Mouse (Mus musculus) lung, postnatal 14 days (tissue): ENCODE results near the gene Chst5.
A peak's percentile ranks its signal among the peaks of the same experiment; 100 is the strongest.
"Not testable (repeated sequence)": the region's sequence is repeated elsewhere in the genome, so short reads cannot be mapped to it uniquely, and the experiment has no call there.

Source experiments
- DNase-seq: peaks from one replicate; pipeline ENCODE4 v3.0.0; 2021

The Chst5 gene

GRCm38 (mm10) chr8:111909621-111910450 lies at the start of gene Chst5:
Gene Chst5, minus strand, starts transcription at chr8:111910447.
- no peak for DNase-seq

- no peak for DNase-seq
Observed at GRCm38 (mm10) chr8:111957231-111957630, 47.0 kb upstream of the Chst5 start.

- no peak for DNase-seq
Observed at GRCm38 (mm10) chr8:111955879-111956278, 45.6 kb upstream of the Chst5 start.

GRCm38 (mm10) chr8:111954844-111955594 lies 44.8 kb upstream of the Chst5 start:
- no peak for DNase-seq

- no peak for DNase-seq
Observed at GRCm38 (mm10) chr8:111951936-111952335, 41.7 kb upstream of the Chst5 start.

- DNase-seq: no peak
Observed at GRCm38 (mm10) chr8:111951317-111951716, 41.1 kb upstream of the Chst5 start.

- no peak for DNase-seq
Observed at GRCm38 (mm10) chr8:111950846-111951245, 40.6 kb upstream of the Chst5 start.

GRCm38 (mm10) chr8:111947954-111948353 lies 37.7 kb upstream of the Chst5 start:
- DNase-seq: no peak

- DNase-seq: no peak
Observed at GRCm38 (mm10) chr8:111947144-111947543, 36.9 kb upstream of the Chst5 start.

GRCm38 (mm10) chr8:111943544-111943943 lies 33.3 kb upstream of the Chst5 start:
- no peak for DNase-seq

GRCm38 (mm10) chr8:111941101-111941454 lies 30.8 kb upstream of the Chst5 start:
- DNase-seq: peak; percentile 46

- peak; percentile 98 for DNase-seq
Observed at GRCm38 (mm10) chr8:111940171-111941100, 30.2 kb upstream of the Chst5 start, which contains the start of gene Gabarapl2. Gene Gabarapl2, plus strand, starts transcription at chr8:111940703.

GRCm38 (mm10) chr8:111939516-111940142 lies 29.4 kb upstream of the Chst5 start:
- peak; percentile 16 for DNase-seq

GRCm38 (mm10) chr8:111938076-111938985 lies 28.1 kb upstream of the Chst5 start:
- not testable (repeated sequence) for DNase-seq

GRCm38 (mm10) chr8:111937184-111937583 lies 26.9 kb upstream of the Chst5 start:
- no peak for DNase-seq

- no peak for DNase-seq
Observed at GRCm38 (mm10) chr8:111934201-111934600, 24.0 kb upstream of the Chst5 start.

GRCm38 (mm10) chr8:111933348-111934076 lies 23.3 kb upstream of the Chst5 start, which contains the start of gene Tmem231:
Gene Tmem231, minus strand, starts transcription at chr8:111933881.
- DNase-seq: peak; percentile 88

GRCm38 (mm10) chr8:111932580-111933336 lies 22.5 kb upstream of the Chst5 start:
- peak; percentile 65 for DNase-seq

GRCm38 (mm10) chr8:111931721-111932120 lies 21.5 kb upstream of the Chst5 start:
- no peak for DNase-seq
